Mouse (Mus musculus): ENCODE measurements around the gene Dcun1d1. TPM values are rescaled to one million over a fixed set of nuclear protein-coding genes. Genes with fewer than 3 reads are reported as not detected.

Gene Dcun1d1
- polyA plus RNA-seq, 1 experiment from 2014 or later, result 114 TPM

GRCm38 (mm10) chr3:35954901-35955575 is 17.8 kb upstream of the Dcun1d1 start:
- WGBS, result 92% methylated on average over 11 of the region's 11 CpGs
- no peak overlapping the region for H3K4me2 ChIP-seq
- H3K27me3 ChIP-seq, result no peaks in the 10 kb centered on the region
- no peaks in the 10 kb centered on the region for H3K9me3 ChIP-seq (replicated peaks)
- no peak for ATAC-seq
- H3K9ac ChIP-seq, result no peak overlapping the region
- no peak overlapping the region for H3K27ac ChIP-seq
- no peaks in the 10 kb centered on the region for H3K4me1 ChIP-seq
- no peak overlapping the region for H3K4me3 ChIP-seq
- H3K36me3 ChIP-seq (ENCODE audit: poor library complexity, severe bottlenecking), result peaks cover 19% of the 10 kb centered on the region

GRCm38 (mm10) chr3:35953816-35954215 is 16.6 kb upstream of the Dcun1d1 start:
- no peak overlapping the region for H3K27ac ChIP-seq
- H3K4me1 ChIP-seq, result no peaks in the 10 kb centered on the region
- 94% methylated on average over 6 of the region's 6 CpGs for WGBS

GRCm38 (mm10) chr3:35953184-35953583 is 15.9 kb upstream of the Dcun1d1 start:
- WGBS, result 68% methylated on average over 1 of the region's 1 CpGs
- no peaks in the 10 kb centered on the region for H3K27me3 ChIP-seq
- H3K4me2 ChIP-seq, result no peak overlapping the region

More at GRCm38 (mm10) chr3:35953816-35954215, 16.6 kb upstream of the Dcun1d1 start:
- Histone ChIP-seq H3K27me3 (no peaks in the 10 kb centered on the region), H3K36me3 (ENCODE audit: poor library complexity, severe bottlenecking) (peaks cover 8% of the 10 kb centered on the region; the same call in 1 of the 2 replicates), H3K4me3 (no peak overlapping the region), H3K9me3 (replicated peaks) (no peaks in the 10 kb centered on the region), H3K4me2 (no peak overlapping the region), H3K9ac (no peak overlapping the region)
- ATAC-seq, result no peak

GRCm38 (mm10) chr3:35948197-35948596 is 11.0 kb upstream of the Dcun1d1 start:
- WGBS, result 92% methylated on average over 7 of the region's 7 CpGs
- no peaks in the 10 kb centered on the region for H3K9me3 ChIP-seq (replicated peaks)
- H3K36me3 ChIP-seq (ENCODE audit: poor library complexity, severe bottlenecking), result no peaks in the 10 kb centered on the region
- H3K4me2 ChIP-seq, result no peak overlapping the region
- no peak overlapping the region for H3K9ac ChIP-seq
- no peaks in the 10 kb centered on the region for H3K4me1 ChIP-seq
- no peak for ATAC-seq
- no peak overlapping the region for H3K4me3 ChIP-seq
- H3K27me3 ChIP-seq, result no peaks in the 10 kb centered on the region
- no peak overlapping the region for H3K27ac ChIP-seq

More at GRCm38 (mm10) chr3:35953184-35953583, 15.9 kb upstream of the Dcun1d1 start:
- no peak overlapping the region for H3K27ac ChIP-seq
- H3K9ac ChIP-seq, result no peak overlapping the region
- no peak for ATAC-seq
- no peak overlapping the region for H3K4me3 ChIP-seq
- no peaks in the 10 kb centered on the region for H3K9me3 ChIP-seq (replicated peaks)
- H3K4me1 ChIP-seq, result no peaks in the 10 kb centered on the region
- H3K36me3 ChIP-seq (ENCODE audit: poor library complexity, severe bottlenecking), result peaks cover 2% of the 10 kb centered on the region; the same call in 1 of the 2 replicates

- Histone ChIP-seq H3K4me2 (no peak overlapping the region), H3K9me3 (replicated peaks) (no peaks in the 10 kb centered on the region), H3K4me1 (no peaks in the 10 kb centered on the region), H3K27ac (no peak overlapping the region), H3K27me3 (no peaks in the 10 kb centered on the region), H3K36me3 (ENCODE audit: poor library complexity, severe bottlenecking) (no peaks in the 10 kb centered on the region), H3K9ac (no peak overlapping the region), H3K4me3 (no peak overlapping the region)
- WGBS, result 93% methylated on average over 4 of the region's 4 CpGs
- ATAC-seq, result no peak
Measured at GRCm38 (mm10) chr3:35940520-35941135, 3.4 kb upstream of the Dcun1d1 start.

- Histone ChIP-seq H3K9ac (no peak overlapping the region), H3K36me3 (ENCODE audit: poor library complexity, severe bottlenecking) (no peaks in the 10 kb centered on the region), H3K4me2 (no peak overlapping the region), H3K4me1 (no peaks in the 10 kb centered on the region), H3K4me3 (no peak overlapping the region), H3K9me3 (replicated peaks) (no peaks in the 10 kb centered on the region), H3K27ac (no peak overlapping the region), H3K27me3 (no peaks in the 10 kb centered on the region)
- ATAC-seq, result no peak
- WGBS, result 47% methylated on average over 2 of the region's 2 CpGs
Measured at GRCm38 (mm10) chr3:35940047-35940446, 2.8 kb upstream of the Dcun1d1 start.

GRCm38 (mm10) chr3:35933405-35933777 is 3.9 kb downstream of the Dcun1d1 start:
- Histone ChIP-seq H3K4me2 (peak overlapping the region; percentile 87), H3K27ac (peak overlapping the region; percentile 91), H3K4me3 (peak overlapping the region; percentile 90), H3K27me3 (no peaks in the 10 kb centered on the region), H3K4me1 (peaks cover 32% of the 10 kb centered on the region), H3K9ac (peak overlapping the region; percentile 98), H3K36me3 (ENCODE audit: poor library complexity, severe bottlenecking) (no peaks in the 10 kb centered on the region), H3K9me3 (replicated peaks) (no peaks in the 10 kb centered on the region)
- peak; percentile 59 for ATAC-seq
- WGBS, result under 1% methylated on average over 14 of the region's 14 CpGs

GRCm38 (mm10) chr3:35932735-35933404 is 4.4 kb downstream of the Dcun1d1 start:
- WGBS, result 0% methylated on average over 28 of the region's 73 CpGs
- Histone ChIP-seq H3K36me3 (ENCODE audit: poor library complexity, severe bottlenecking) (no peaks in the 10 kb centered on the region), H3K27ac (peak overlapping the region; percentile 91), H3K4me1 (peaks cover 32% of the 10 kb centered on the region), H3K27me3 (no peaks in the 10 kb centered on the region), H3K4me3 (peak overlapping the region; percentile 90), H3K9ac (peak overlapping the region; percentile 98), H3K9me3 (replicated peaks) (no peaks in the 10 kb centered on the region), H3K4me2 (peak overlapping the region; percentile 87)
- ATAC-seq, result peak; percentile 96

GRCm38 (mm10) chr3:35931896-35932727 is 5.1 kb downstream of the Dcun1d1 start:
- H3K4me1 ChIP-seq, result peaks cover 32% of the 10 kb centered on the region
- H3K9ac ChIP-seq, result peak overlapping the region; percentile 98
- H3K27ac ChIP-seq, result peak overlapping the region; percentile 91
- H3K9me3 ChIP-seq (replicated peaks), result no peaks in the 10 kb centered on the region
- WGBS, result under 1% methylated on average over 46 of the region's 65 CpGs
- peak overlapping the region; percentile 87 for H3K4me2 ChIP-seq
- peak overlapping the region; percentile 90 for H3K4me3 ChIP-seq
- peak; percentile 83 for ATAC-seq
- H3K27me3 ChIP-seq, result no peaks in the 10 kb centered on the region
- no peaks in the 10 kb centered on the region for H3K36me3 ChIP-seq (ENCODE audit: poor library complexity, severe bottlenecking)

GRCm38 (mm10) chr3:35931359-35931758 is 5.9 kb downstream of the Dcun1d1 start:
- no peak overlapping the region for H3K27ac ChIP-seq
- H3K9ac ChIP-seq, result peak overlapping the region; percentile 98
- peak overlapping the region; percentile 87 for H3K4me2 ChIP-seq
- H3K36me3 ChIP-seq (ENCODE audit: poor library complexity, severe bottlenecking), result no peaks in the 10 kb centered on the region
- peak overlapping the region; percentile 90 for H3K4me3 ChIP-seq
- 38% methylated on average over 7 of the region's 7 CpGs for WGBS
- H3K27me3 ChIP-seq, result no peaks in the 10 kb centered on the region
- ATAC-seq, result no peak
- peaks cover 32% of the 10 kb centered on the region for H3K4me1 ChIP-seq
- H3K9me3 ChIP-seq (replicated peaks), result no peaks in the 10 kb centered on the region

GRCm38 (mm10) chr3:35929831-35930230 is 7.4 kb downstream of the Dcun1d1 start:
- 79% methylated on average over 8 of the region's 8 CpGs for WGBS
- no peak overlapping the region for H3K9ac ChIP-seq
- H3K4me2 ChIP-seq, result no peak overlapping the region
- no peaks in the 10 kb centered on the region for H3K27me3 ChIP-seq
- H3K4me3 ChIP-seq, result no peak overlapping the region
- ATAC-seq, result no peak
- peaks cover 32% of the 10 kb centered on the region for H3K4me1 ChIP-seq
- H3K27ac ChIP-seq, result no peak overlapping the region
- no peaks in the 10 kb centered on the region for H3K9me3 ChIP-seq (replicated peaks)
- H3K36me3 ChIP-seq (ENCODE audit: poor library complexity, severe bottlenecking), result no peaks in the 10 kb centered on the region
